Mouse (Mus musculus): Measurements from ENCODE around the gene Cbr2. TPM values are rescaled to one million over a fixed set of nuclear protein-coding genes. Genes with fewer than 3 reads are reported as not detected.
"Not testable (repeated sequence)": the region's sequence is repeated elsewhere in the genome, so short reads cannot be mapped to it uniquely, and the experiment has no call there.

The Cbr2 gene
- 0.67 and 0.95 TPM in 2 replicates for polyA plus RNA-seq (2016; fragmentation: Nextera tagmentation; extraction: Ambion mirVana)

DNA sequence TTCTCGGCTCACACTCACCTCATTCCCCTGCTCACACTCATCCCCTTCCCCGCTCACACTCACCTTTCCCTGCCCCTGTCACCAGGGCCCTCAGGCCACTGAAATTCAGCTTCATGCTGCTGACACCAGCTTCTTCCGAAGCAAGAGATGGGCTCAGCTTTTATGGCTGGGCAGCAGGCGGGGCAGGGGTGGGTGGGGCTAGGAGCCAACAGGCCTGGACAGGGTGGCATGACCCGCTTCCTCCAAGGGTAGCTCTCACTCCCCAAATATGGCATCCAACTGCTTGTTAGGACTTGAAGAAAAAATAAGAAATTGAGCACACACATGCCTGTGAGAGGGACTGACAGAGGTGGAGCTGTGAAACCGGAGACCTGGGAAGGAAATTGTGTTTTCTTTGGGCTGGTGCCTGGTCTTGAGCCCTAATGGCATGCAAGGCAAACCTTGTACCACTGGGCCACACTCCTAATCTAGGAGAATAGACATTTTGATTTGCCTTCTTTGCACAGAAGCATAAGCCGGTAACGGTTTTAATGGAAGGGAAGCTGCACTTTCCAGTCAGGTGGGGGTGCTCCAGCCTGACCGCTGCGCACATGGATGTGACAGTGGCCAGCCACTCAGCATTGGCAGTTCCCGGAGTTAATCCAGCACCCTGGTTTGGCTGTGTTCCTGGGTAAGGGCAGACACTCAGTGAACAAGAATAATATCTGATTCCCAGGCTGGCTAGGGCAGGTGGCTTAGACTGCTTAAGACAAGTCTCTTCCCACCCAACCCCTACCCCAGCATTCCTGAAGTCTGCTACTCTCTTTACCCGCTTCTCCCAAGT, at the start of gene Cbr2:
Gene Cbr2 (minus strand): TSS at position 257 of the 823 bp plus-strand sequence.
- Histone ChIP-seq H3K36me3 (replicated peaks) (no peaks in the 10 kb centered on the region), H3K9me3 (no peaks in the 10 kb centered on the region), H3K4me1 (peaks cover 6% of the 10 kb centered on the region; the same call in 1 of the 2 replicates), H3K27ac (no peak within 1 kb of the TSS), H3K4me2 (no peak within 1 kb of the TSS), H3K9ac (no peak within 1 kb of the TSS), H3K27me3 (peaks cover 32% of the 10 kb centered on the region), H3K4me3 (replicated peaks) (no peak within 1 kb of the TSS)
- no peak for ATAC-seq (ENCODE audit: low FRiP score)
- 79% methylated on average over 12 of the region's 12 CpGs for WGBS

DNA sequence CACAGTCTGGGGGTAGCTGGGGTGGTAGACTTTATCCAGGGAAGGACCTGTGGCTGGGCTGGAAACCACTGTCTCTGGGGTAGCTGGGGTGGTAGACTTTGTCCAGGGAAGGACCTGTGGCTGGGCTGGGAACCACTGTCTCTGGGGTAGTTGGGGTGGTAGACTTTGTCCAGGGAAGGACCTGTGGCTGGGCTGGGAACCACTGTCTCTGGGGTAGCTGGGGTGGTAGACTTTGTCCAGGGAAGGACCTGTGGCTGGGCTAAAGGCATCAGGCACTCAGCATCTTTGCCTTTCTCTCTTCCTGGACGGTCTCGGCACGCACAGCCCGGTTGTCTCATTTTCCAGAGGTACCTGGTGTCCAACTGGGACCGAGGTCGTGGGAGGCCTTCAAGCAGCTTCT, 49.4 kb upstream of the Cbr2 start:
- H3K9me3 ChIP-seq; H3K9ac ChIP-seq; H3K27me3 ChIP-seq; ATAC-seq (ENCODE audit: low FRiP score); H3K4me3 ChIP-seq (replicated peaks); H3K27ac ChIP-seq; H3K4me2 ChIP-seq: not testable (repeated sequence)
- WGBS, result 97% methylated on average over 6 of the region's 6 CpGs
- H3K36me3 ChIP-seq (replicated peaks), result peaks cover 28% of the 10 kb centered on the region
- peaks cover 29% of the 10 kb centered on the region for H3K4me1 ChIP-seq

DNA sequence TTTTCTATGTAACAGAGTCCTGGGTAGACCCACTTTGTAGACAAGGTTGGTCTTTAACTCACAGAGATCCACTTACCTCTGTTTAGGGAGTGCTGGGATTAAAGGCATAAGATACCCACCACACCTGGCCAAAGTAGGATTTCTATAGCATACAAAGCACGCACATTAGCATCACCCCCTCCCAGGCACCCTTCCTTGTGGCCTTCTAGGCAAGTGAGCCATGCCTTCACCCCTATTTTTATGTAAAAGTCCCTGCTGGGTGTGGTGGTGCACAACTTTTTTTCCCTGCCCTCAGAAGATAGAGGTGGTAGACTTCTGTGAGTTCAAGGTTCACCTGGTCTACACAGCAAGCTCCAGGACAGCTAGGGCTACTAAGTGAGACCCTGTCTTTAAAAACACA, 48.0 kb upstream of the Cbr2 start:
- Histone ChIP-seq H3K27me3 (no peaks in the 10 kb centered on the region; the same call in 1 of the 2 replicates), H3K4me2 (no peak overlapping the region), H3K27ac (no peak overlapping the region), H3K36me3 (replicated peaks) (peaks cover 21% of the 10 kb centered on the region), H3K4me1 (peaks cover 24% of the 10 kb centered on the region), H3K9ac (no peak overlapping the region), H3K4me3 (replicated peaks) (no peak overlapping the region), H3K9me3 (no peaks in the 10 kb centered on the region)
- ATAC-seq (ENCODE audit: low FRiP score), result no peak
- WGBS, result 93% methylated on average over 1 of the region's 1 CpGs

DNA sequence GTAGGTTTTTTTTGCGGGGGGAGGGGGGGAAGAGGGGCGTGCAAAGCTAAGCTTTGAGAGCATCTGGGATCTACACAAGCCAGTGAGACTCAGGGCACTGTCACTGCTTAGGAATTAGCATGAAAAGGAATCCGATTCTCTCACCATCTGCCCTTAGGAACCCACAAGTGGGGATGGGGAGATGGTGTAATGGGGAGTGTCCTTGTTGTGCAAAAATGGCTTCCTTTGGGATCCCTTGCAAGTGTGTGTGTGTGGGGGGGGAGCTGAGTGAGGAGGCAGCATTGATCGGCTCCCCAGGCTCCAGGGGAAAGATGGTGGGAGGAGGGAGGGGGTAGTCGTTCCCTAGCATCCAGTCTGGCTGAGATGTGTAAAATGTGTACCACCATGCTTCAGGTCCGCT, 45.2 kb upstream of the Cbr2 start:
- WGBS, result 35% methylated on average over 6 of the region's 6 CpGs
- ATAC-seq (ENCODE audit: low FRiP score), result no peak
- Histone ChIP-seq H3K4me2 (no peak overlapping the region), H3K27ac (no peak overlapping the region), H3K27me3 (no peaks in the 10 kb centered on the region; the same call in 1 of the 2 replicates), H3K9ac (no peak overlapping the region), H3K9me3 (no peaks in the 10 kb centered on the region), H3K4me3 (replicated peaks) (no peak overlapping the region), H3K4me1 (peaks cover 8% of the 10 kb centered on the region), H3K36me3 (replicated peaks) (peaks cover 20% of the 10 kb centered on the region)

DNA sequence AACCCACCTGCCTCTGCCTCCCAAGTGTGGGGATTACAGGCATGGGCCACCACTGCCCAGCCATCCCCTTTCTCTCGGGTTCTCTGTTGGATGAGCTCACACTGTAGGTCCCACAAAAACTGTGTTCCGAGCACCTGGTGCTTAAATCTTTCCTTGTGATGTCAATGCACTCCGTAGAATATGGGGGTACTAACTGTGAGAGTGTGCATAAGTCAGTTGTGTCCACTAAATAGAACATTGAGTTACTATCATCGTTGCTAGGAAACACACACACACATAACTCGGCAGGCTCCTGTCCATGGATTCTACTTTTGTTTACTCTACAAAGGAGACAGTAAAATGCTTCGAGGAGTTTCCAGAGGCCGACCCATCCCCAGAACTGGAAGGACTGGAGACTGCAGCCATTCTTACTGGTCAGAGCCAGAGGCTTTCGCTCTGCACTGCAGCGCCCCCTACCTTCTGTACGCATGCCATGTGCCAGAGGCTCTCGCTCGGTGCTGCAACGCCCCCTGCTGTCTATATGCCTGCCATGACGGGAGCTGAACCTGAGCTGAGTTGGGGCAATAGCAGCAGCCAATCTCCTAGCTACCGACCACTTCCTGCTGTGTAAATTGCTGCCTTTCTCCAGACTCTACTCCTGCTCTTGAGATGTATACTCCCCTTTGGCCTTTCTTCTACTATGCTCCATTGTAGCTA, 44.0 kb upstream of the Cbr2 start:
- H3K36me3 ChIP-seq (replicated peaks), result peaks cover 11% of the 10 kb centered on the region
- no peaks in the 10 kb centered on the region; the same call in 1 of the 2 replicates for H3K27me3 ChIP-seq
- H3K27ac ChIP-seq, result no peak overlapping the region
- no peak overlapping the region for H3K9ac ChIP-seq
- 32% methylated on average over 15 of the region's 15 CpGs for WGBS
- H3K4me2 ChIP-seq, result no peak overlapping the region
- peaks cover 8% of the 10 kb centered on the region for H3K4me1 ChIP-seq
- H3K9me3 ChIP-seq, result no peaks in the 10 kb centered on the region
- H3K4me3 ChIP-seq (replicated peaks), result no peak overlapping the region
- ATAC-seq (ENCODE audit: low FRiP score), result peak; percentile 83

DNA sequence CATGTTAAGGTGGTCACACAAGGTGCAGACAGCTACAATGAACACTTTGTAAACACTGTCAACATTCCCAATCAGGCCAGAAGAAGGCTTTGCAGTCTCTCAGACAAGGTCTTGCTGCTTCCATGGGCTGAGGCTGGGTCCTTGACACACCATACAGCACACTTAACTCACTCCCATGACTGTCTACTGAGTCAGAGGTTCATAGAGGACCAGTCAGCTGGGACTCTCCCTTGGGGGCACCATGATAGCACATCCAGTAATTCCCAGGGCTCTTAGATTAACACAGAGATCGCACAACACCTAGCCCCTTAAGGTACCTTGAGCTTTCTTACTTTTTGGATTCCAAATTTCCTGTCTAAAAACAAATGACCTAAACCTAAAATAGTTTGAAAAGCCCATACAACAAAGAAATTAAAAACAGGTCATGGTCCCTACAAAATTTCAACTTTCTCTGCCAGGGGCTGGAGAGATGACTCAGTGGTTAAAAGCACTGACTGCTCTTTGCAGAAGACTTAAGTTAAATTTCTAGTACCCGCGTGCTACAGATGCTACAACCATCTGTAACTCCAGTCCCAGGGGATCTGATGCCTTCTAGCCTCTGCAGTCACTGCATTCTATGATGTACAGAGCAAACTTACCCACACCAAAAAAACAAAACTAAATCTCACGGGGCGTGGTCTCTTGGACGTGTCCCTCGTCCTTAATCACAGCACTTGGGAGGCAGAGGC, 41.7 kb upstream of the Cbr2 start:
- H3K4me1 ChIP-seq, result peaks cover 8% of the 10 kb centered on the region
- no peak overlapping the region for H3K4me2 ChIP-seq
- H3K27me3 ChIP-seq, result no peaks in the 10 kb centered on the region; the same call in 1 of the 2 replicates
- no peaks in the 10 kb centered on the region for H3K36me3 ChIP-seq (replicated peaks)
- no peaks in the 10 kb centered on the region for H3K9me3 ChIP-seq
- H3K9ac ChIP-seq, result no peak overlapping the region
- 94% methylated on average over 7 of the region's 7 CpGs for WGBS
- no peak overlapping the region for H3K4me3 ChIP-seq (replicated peaks)
- no peak overlapping the region for H3K27ac ChIP-seq
- ATAC-seq (ENCODE audit: low FRiP score), result no peak

DNA sequence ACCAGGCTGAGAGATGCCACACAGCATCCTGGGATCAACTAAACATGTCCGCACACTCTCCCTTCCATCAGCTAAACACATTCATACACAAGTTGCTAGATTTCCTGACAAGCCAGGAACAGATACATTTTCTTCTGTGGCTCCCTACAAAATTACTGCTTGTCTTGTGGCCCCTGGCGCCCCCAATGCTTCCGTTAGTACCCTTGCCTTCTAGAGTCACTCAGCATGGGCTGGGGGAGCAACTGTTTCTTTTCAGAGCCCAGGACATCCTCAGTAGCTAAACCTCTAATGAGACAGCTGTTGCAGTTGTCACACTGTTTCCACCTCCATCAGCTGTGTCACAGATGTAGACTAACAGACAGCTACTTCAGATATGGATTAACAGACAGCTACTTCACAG, 40.8 kb upstream of the Cbr2 start:
- H3K4me2 ChIP-seq, result no peak overlapping the region

DNA sequence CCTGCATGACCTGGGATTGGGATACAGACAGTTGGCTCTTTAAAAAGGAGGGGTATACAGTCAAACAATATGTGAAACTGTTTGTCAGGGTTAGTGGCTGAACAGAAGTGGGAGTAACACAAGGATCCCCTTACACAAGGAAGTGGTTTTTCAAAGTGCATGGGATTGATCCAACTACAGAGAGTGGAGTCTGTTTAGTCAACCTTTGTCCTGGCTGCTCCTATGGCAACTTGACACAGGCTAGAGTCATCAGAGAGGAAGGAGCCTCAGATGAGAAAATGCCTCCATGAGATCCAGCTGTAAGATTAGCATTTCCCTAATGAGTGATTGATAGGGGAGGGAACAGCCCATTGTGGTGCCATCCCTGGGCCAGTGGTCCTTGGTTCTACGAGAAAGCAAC, 36.3 kb upstream of the Cbr2 start:
- Histone ChIP-seq H3K27ac (no peak overlapping the region), H3K4me3 (replicated peaks) (no peak overlapping the region), H3K4me1 (no peaks in the 10 kb centered on the region), H3K9ac (no peak overlapping the region), H3K9me3 (no peaks in the 10 kb centered on the region), H3K36me3 (replicated peaks) (no peaks in the 10 kb centered on the region), H3K27me3 (no peaks in the 10 kb centered on the region; the same call in 1 of the 2 replicates), H3K4me2 (no peak overlapping the region)
- no peak for ATAC-seq (ENCODE audit: low FRiP score)
- 44% methylated on average over 1 of the region's 1 CpGs for WGBS

More for the DNA sequence above, 40.8 kb upstream of the Cbr2 start:
- 81% methylated on average over 3 of the region's 3 CpGs for WGBS
- no peak for ATAC-seq (ENCODE audit: low FRiP score)
- Histone ChIP-seq H3K9ac (no peak overlapping the region), H3K4me1 (peaks cover 8% of the 10 kb centered on the region), H3K4me3 (replicated peaks) (no peak overlapping the region), H3K36me3 (replicated peaks) (no peaks in the 10 kb centered on the region), H3K9me3 (no peaks in the 10 kb centered on the region), H3K27me3 (no peaks in the 10 kb centered on the region; the same call in 1 of the 2 replicates), H3K27ac (no peak overlapping the region)

DNA sequence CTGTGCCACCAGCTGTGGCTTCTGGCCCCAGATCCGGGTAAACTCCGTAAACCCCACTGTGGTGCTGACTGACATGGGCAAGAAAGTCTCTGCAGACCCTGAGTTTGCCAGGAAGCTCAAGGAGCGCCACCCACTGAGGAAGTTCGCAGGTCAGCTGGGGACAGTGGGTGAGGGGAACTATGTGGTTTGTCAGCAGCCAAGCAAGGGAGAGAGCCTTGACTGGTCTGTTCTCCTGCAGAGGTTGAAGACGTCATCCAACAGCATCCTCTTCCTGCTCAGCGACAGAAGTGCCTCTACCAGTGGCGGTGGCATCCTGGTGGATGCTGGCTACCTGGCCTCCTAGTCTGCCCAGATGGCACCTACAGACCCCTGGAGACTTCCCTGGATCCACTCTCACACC, 35.1 kb upstream of the Cbr2 start:
- ATAC-seq (ENCODE audit: low FRiP score); H3K4me1 ChIP-seq: not testable (repeated sequence)

DNA sequence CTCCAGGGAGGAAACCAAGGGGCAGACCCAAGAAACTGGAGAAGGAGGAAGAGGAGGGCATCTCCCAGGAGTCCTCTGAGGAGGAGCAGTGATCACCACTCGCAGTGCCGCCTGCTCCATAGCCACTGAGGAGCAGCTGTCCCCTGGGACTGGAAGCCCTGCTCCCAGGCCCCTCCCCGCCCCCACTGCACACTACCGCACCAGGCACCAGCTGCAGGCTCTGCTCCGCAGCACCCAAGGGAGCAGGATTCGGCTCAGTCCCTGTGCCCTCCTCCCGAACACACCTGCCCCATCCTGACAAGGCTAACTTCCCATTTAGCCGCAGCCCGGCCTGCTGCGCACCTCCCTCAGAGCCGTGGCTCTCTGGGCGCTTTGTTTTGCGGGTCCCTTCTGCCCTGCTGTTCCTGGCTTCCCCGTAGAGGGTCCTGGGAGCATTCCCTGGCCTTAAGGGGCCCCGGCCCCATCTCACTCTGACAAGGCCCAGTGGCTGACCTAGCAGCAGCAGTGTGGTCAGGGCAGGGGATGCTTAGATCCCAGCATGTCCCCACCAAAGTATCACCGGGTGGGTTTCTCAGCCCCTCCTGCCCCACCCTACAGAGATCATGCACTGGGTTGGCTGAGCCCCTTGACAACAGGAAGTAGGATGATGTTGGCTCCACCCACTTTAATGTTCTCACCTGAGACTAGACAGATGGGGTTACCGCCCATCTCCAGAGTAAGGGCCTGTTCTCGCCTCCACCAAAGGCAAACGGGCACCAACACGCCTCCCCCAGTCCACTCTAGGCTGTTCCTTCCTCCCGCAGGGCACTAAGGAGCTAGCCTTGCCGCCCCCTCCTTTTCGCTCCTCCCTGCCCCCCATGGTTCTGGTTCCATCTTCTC, 31.4 kb upstream of the Cbr2 start:
- not testable (repeated sequence) for H3K27ac ChIP-seq; H3K4me2 ChIP-seq; H3K36me3 ChIP-seq (replicated peaks); H3K4me1 ChIP-seq; H3K9ac ChIP-seq; H3K4me3 ChIP-seq (replicated peaks)
- peaks cover 11% of the 10 kb centered on the region for H3K27me3 ChIP-seq
- 0 out of 2 replicates have a peak, but pooled peaks have one; percentile 30 for ATAC-seq (ENCODE audit: low FRiP score)
- WGBS, result 7% methylated on average over 9 of the region's 23 CpGs
- H3K9me3 ChIP-seq, result peaks cover 11% of the 10 kb centered on the region

More for the DNA sequence above, 35.1 kb upstream of the Cbr2 start:
- H3K27me3 ChIP-seq; H3K9me3 ChIP-seq; H3K27ac ChIP-seq; H3K36me3 ChIP-seq (replicated peaks); H3K9ac ChIP-seq; H3K4me3 ChIP-seq (replicated peaks); H3K4me2 ChIP-seq: not testable (repeated sequence)
- 88% methylated on average over 5 of the region's 7 CpGs for WGBS

DNA sequence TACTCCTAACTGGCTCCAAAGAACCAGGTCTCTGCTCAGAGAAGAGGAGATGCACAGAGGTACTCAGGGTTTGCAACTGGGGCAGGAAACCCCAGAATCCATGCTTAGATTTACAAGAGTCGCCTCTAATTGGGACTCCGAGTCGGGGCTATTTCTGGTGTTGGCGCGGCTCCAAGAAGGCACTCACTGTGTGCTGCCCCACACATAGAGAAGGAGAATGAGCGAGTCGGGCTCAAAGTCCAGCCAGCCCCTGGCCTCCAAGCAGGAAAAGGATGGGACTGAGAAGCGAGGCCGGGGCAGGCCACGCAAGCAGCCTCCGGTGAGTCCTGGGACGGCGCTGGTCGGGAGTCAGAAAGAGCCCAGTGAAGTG, 30.7 kb upstream of the Cbr2 start, which contains the start of gene Hmga1b:
Gene Hmga1b (plus strand): TSS at position 123 of the 370 bp plus-strand sequence.
- not testable (repeated sequence) for H3K9ac ChIP-seq; H3K4me2 ChIP-seq; H3K36me3 ChIP-seq (replicated peaks); ATAC-seq (ENCODE audit: low FRiP score); H3K4me1 ChIP-seq; H3K4me3 ChIP-seq (replicated peaks); H3K27ac ChIP-seq
- Histone ChIP-seq H3K27me3 (peaks cover 11% of the 10 kb centered on the region), H3K9me3 (peaks cover 18% of the 10 kb centered on the region)
- 17% methylated on average over 14 of the region's 14 CpGs for WGBS
